Mouse (Mus musculus) lung, embryonic 14.5 days (tissue): ENCODE measurements around the gene Ikzf2. TPM values are rescaled to one million over a fixed set of nuclear protein-coding genes. Genes with fewer than 3 reads are reported as not detected.

Experiments
- ATAC-seq: fragments of 200-750 bp; cut with Nextera tagmentation; 2 replicates; pipeline ENCODE4 v1.8.0; 2017; ENCODE audit warnings: mild to moderate bottlenecking, moderate TSS enrichment, moderate library complexity; ENCODE audit not compliant: insufficient read depth
- DNase-seq: peaks from one replicate; pipeline ENCODE4 v3.0.0-alpha.2; 2015
- H3K27ac ChIP-seq: fragments of 300-500 bp; sonication (generic); 2 replicates; pipeline ENCODE4 v1.5.1; 2014; ENCODE audit warnings: low read depth, mild to moderate bottlenecking, moderate library complexity
- H3K27me3 ChIP-seq: fragments of 300-500 bp; sonication (generic); 2 replicates; pipeline ENCODE4 v1.6.1; 2014; ENCODE audit warnings: low read length, control low read depth; ENCODE audit not compliant: insufficient read depth
- H3K36me3 ChIP-seq: fragments of 300-500 bp; sonication (generic); 2 replicates; pipeline ENCODE4 v1.6.1; 2014; ENCODE audit warnings: control low read depth; ENCODE audit not compliant: insufficient read depth
- H3K4me1 ChIP-seq: fragments of 300-500 bp; sonication (generic); 2 replicates; pipeline ENCODE4 v1.6.1; 2014; ENCODE audit warnings: antibody characterized with exemption, control low read depth; ENCODE audit not compliant: insufficient read depth
- H3K4me2 ChIP-seq: fragments of 300-500 bp; sonication (generic); 2 replicates; pipeline ENCODE4 v1.6.1; 2014; ENCODE audit warnings: mild to moderate bottlenecking
- H3K4me3 ChIP-seq: fragments of 300-500 bp; sonication (generic); 2 replicates; pipeline ENCODE4 v1.5.1; 2014; ENCODE audit warnings: low read depth, low read length
- H3K9ac ChIP-seq: fragments of 300-500 bp; sonication (generic); 2 replicates; pipeline ENCODE4 v1.6.1; 2014
- H3K9me3 ChIP-seq: fragments of 300-500 bp; sonication (generic); 2 replicates; pipeline ENCODE4 v1.6.1; 2016; ENCODE audit warnings: low read depth, low read length, control low read depth
- CTCF ChIP-seq: IDR thresholded peaks from 2 replicates; pipeline ENCODE4 v1.5.1; 2016; ENCODE audit warnings: antibody characterized with exemption, low read depth
- WGBS: fragments of 180-500 bp; shearing (Covaris S2); extraction: QIAGEN DNeasy Blood & Tissue Kit; methylation state at CpG from one replicate; pipeline ENCODE4 v1.1.7; 2014; 5-methylcytosine and 5-hydroxymethylcytosine counted together
- polyA plus RNA-seq: library from polyadenylated mRNA; unstranded; fragments of >200 nt; fragmentation: Nextera tagmentation; extraction: Ambion mirVana; gene quantifications from 2 replicates; pipeline ENCODE4 v1.2.1, GENCODE M21; 2014

The Ikzf2 gene
- polyA plus RNA-seq, 1 experiment from 2014 or later = 3.4 TPM

DNA sequence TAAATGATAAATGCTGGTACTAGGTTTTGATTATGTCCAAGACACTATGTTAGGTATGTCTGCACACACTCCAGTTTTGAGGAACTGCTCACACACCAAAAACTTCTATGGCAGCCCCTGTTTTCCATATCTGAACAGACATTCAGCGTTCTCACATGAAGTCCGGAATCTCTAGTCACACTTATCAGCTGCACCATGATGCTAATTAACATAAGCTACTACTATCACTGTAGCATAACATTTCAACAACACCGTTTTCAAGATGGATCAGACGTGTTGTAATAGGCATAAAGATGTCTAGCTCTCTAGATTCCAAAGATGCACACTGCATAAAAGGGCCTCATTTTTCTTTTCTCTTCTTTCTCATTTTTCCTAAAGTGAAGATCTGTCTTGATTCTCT is 43.9 kb downstream of the Ikzf2 start:
- 68% methylated on average over 4 of the region's 4 CpGs for WGBS
- DNase-seq (no peak), ATAC-seq (no peak)
- Histone ChIP-seq H3K4me3 (no peak overlapping the region), H3K36me3 (no peaks in the 10 kb centered on the region), H3K9ac (no peak overlapping the region), H3K4me2 (no peak overlapping the region), H3K4me1 (no peaks in the 10 kb centered on the region), H3K9me3 (no peaks in the 10 kb centered on the region), H3K27me3 (no peaks in the 10 kb centered on the region), H3K27ac (no peak overlapping the region)
- TF ChIP-seq CTCF = no peak

DNA sequence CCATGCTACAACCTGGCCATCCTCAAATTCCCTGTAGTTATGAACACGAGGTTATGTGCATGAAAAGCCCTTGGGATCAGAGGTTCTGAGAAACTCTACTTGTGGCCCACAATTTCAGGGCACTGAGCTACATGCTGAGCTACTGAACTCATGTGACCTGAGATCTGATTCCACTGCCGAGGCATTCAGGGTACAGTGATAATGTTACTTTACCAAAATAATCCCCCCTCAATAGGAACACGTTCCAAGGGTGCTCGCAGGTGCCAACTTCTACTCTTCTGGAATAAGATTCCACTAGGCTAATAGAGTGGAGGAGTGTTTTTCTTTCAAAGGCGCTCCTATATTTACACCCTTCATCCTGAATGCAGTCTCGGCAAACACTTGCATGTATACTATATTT is 45.1 kb downstream of the Ikzf2 start:
- no peak for TF ChIP-seq CTCF
- no peaks in the 10 kb centered on the region for H3K36me3 ChIP-seq
- H3K4me3 ChIP-seq = no peak overlapping the region
- 76% methylated on average over 6 of the region's 6 CpGs for WGBS
- H3K9me3 ChIP-seq = no peaks in the 10 kb centered on the region
- no peak overlapping the region for H3K27ac ChIP-seq
- no peaks in the 10 kb centered on the region for H3K27me3 ChIP-seq
- ATAC-seq (no peak), DNase-seq (no peak)
- no peak overlapping the region for H3K9ac ChIP-seq
- no peaks in the 10 kb centered on the region for H3K4me1 ChIP-seq
- no peak overlapping the region for H3K4me2 ChIP-seq

DNA sequence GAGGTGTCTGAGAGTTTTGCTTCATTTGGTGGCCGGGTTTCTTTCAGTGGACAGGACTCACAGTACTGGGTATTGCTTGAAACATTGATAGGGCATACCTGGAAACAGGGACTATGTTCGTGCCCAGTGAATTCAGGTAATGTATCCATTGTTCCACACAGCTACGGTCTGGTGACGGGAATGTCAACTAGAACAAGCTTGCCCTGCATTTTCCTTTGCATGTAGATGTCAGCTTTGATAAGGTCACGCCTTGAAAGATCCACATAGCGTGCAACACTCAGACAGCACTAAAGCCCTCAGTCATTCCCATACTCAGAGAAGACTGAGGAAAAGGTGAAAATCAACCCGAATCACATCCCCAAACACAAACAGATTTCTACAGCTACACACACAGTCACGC is 48.7 kb downstream of the Ikzf2 start:
- peak; percentile 31; the same call in 1 of the 2 replicates for ATAC-seq
- 55% methylated on average over 8 of the region's 8 CpGs for WGBS
- H3K27ac ChIP-seq = no peak overlapping the region

DNA sequence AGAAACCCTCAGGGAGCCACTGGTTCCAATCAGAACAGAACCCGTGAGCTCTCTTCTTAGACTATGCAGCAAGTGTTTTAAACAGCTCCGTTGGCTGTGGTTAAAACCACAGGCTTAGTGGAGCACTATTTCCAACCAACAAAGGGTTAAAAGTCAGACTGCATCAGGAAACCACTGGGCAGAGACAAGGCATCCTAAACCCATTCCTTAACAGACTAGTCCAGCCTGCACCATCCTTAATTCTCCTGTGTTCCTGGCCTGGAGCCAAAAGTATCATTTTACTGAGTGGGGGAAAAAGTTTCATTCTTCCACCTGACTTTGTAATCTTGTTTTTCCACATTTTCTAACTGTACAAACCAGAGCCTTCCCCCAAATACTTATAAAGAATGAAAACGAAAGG is 49.1 kb downstream of the Ikzf2 start:
- no peaks in the 10 kb centered on the region for H3K4me1 ChIP-seq
- H3K4me3 ChIP-seq = no peak overlapping the region
- H3K4me2 ChIP-seq = peak overlapping the region; percentile 3; the same call in 1 of the 2 replicates
- no peak overlapping the region for H3K9ac ChIP-seq
- 52% methylated on average over 3 of the region's 3 CpGs for WGBS
- TF ChIP-seq CTCF = no peak
- H3K27ac ChIP-seq = no peak overlapping the region
- no peaks in the 10 kb centered on the region for H3K27me3 ChIP-seq
- DNase-seq = peak; percentile 57
- peak; percentile 68; the same call in 1 of the 2 replicates for ATAC-seq
- no peaks in the 10 kb centered on the region for H3K9me3 ChIP-seq
- H3K36me3 ChIP-seq = no peaks in the 10 kb centered on the region

More for the DNA sequence above, 48.7 kb downstream of the Ikzf2 start:
- no peak overlapping the region for H3K4me3 ChIP-seq
- peak overlapping the region; percentile 3; the same call in 1 of the 2 replicates for H3K4me2 ChIP-seq
- H3K36me3 ChIP-seq = no peaks in the 10 kb centered on the region
- no peak for DNase-seq
- H3K27me3 ChIP-seq = no peaks in the 10 kb centered on the region
- TF ChIP-seq CTCF = no peak
- H3K9ac ChIP-seq = no peak overlapping the region
- no peaks in the 10 kb centered on the region for H3K4me1 ChIP-seq
- H3K9me3 ChIP-seq = no peaks in the 10 kb centered on the region

DNA sequence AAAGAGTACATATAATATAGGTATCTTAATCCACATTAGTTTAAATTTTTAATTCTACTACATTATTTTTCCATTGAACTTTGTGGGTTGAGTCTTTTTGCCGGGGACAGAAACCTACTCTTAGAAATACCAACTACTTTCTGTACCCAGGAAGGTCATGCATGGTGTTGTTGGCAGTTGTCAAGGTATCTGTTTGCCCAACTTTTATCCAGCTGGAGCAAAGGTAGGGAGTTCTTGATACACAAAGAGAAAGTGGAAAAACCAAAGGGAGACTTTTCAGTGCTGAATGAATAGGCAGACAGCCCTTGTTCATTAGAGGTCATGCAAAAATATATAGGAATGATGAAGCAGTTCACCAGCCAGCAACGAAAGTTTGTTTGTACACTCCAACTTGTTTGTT is 52.8 kb downstream of the Ikzf2 start:
- no peak for ATAC-seq
- no peaks in the 10 kb centered on the region for H3K4me1 ChIP-seq
- 82% methylated on average over 2 of the region's 2 CpGs for WGBS

DNA sequence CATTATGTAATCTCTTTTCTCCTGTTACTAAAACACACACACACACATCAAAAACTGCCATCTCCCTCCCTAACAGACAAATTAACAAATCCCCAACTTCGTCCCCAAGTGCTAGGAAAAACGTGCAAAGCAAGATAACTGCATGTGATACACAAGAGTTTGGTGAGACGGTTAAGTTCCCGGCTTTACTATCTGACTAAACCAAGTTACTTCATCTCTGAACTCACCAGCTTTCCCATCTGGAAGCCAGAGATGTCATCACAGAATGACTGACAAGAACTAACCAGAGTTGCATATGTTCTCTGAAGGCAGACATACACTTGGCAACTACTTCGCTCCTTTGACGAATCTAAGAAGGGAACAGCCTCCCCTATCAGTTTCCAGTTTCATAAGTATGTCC is 56.5 kb downstream of the Ikzf2 start:
- Histone ChIP-seq H3K36me3 (no peaks in the 10 kb centered on the region), H3K9me3 (no peaks in the 10 kb centered on the region), H3K4me3 (no peak overlapping the region), H3K27ac (no peak overlapping the region), H3K4me2 (no peak overlapping the region), H3K4me1 (no peaks in the 10 kb centered on the region), H3K27me3 (no peaks in the 10 kb centered on the region), H3K9ac (no peak overlapping the region)
- no peak for TF ChIP-seq CTCF
- WGBS = 71% methylated on average over 6 of the region's 6 CpGs
- DNase-seq = no peak
- ATAC-seq = no peak

More for the DNA sequence above, 52.8 kb downstream of the Ikzf2 start:
- no peak for DNase-seq
- Histone ChIP-seq H3K36me3 (no peaks in the 10 kb centered on the region), H3K27ac (no peak overlapping the region), H3K27me3 (no peaks in the 10 kb centered on the region), H3K4me2 (no peak overlapping the region), H3K4me3 (no peak overlapping the region), H3K9ac (no peak overlapping the region), H3K9me3 (no peaks in the 10 kb centered on the region)
- TF ChIP-seq CTCF = no peak

DNA sequence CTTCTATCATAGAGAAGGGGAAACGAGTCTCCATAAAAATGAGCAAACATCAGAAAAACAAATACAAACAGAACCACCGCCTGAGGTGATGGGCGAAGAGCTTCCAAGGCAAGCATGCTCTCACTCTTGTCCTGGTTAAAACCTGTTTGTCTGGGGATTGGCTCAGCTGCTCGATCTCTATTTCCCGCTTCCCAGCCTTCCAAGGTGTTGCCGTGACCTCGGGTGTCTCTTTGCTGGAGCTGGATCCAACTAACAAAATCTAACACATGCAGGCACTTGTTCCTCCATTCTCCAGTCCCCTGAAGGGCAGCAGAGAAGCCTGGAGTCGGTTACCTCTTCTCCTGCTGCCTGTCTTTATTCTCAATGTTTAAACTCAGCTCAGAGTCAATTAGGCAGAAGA is 57.5 kb downstream of the Ikzf2 start:
- Histone ChIP-seq H3K9me3 (no peaks in the 10 kb centered on the region), H3K4me2 (no peak overlapping the region), H3K4me1 (no peaks in the 10 kb centered on the region), H3K27ac (no peak overlapping the region), H3K4me3 (no peak overlapping the region), H3K27me3 (no peaks in the 10 kb centered on the region), H3K9ac (no peak overlapping the region), H3K36me3 (no peaks in the 10 kb centered on the region)
- no peak for TF ChIP-seq CTCF
- ATAC-seq (no peak), DNase-seq (no peak)
- WGBS = 47% methylated on average over 8 of the region's 8 CpGs

DNA sequence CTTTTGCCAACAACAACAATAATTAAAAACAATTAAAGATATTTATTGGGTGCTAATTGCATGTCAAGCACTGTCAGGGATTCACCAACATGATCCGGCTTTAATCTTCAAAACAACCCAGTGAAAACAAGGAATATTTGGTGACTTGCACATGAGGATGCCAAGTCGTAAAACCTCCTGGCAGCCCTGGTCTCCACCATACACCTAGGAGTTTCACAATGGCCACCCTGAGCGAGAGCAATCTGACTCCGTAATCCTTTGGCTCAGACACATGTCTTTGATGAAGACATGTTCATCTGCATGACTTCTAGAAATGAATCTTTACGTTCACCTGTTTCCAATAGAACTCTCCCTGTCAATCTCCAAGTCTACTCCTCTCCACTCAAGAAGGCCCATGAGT is 75.0 kb downstream of the Ikzf2 start:
- no peak for TF ChIP-seq CTCF
- Histone ChIP-seq H3K27me3 (no peaks in the 10 kb centered on the region), H3K27ac (no peak overlapping the region), H3K4me2 (no peak overlapping the region), H3K9me3 (no peaks in the 10 kb centered on the region), H3K9ac (no peak overlapping the region), H3K4me3 (no peak overlapping the region), H3K36me3 (no peaks in the 10 kb centered on the region), H3K4me1 (peaks cover 6% of the 10 kb centered on the region; the same call in 1 of the 2 replicates)
- 90% methylated on average over 5 of the region's 5 CpGs for WGBS
- ATAC-seq = no peak
- no peak for DNase-seq
